Mouse (Mus musculus): ENCODE data around the gene Zdhhc24.

- no peak for TF ChIP-seq CTCF (IDR thresholded peaks at IDR 0.05; ENCODE audit: low read depth)
- no peak for TF ChIP-seq EP300 (IDR thresholded peaks at IDR 0.05; ENCODE audit: low read depth)
Observed at GRCm38 (mm10) chr19:4876241-4876640, 2.2 kb upstream of the Zdhhc24 start.
